9 mouse cellular contexts compared by ENCODE assay signal in the genomic region with DNA sequence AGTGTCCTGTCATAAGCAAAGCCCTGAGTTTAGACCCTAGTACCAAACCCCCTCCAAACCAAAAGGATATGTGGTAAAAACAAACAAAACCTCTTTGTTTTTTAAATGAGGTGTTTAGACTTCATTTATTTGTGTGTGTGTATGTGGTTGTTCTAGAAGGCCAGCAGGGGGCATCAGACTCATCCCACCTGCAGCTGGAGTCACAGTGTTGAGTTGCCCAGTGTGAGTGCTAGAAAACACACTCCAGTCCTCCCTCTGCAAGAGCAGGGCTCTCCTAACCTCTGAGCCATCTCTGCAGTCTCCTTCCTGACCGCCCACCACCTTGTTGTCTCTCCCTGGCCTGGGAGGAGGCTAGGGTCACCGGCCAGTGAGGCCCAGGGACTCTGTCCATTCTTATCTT. TPM values are rescaled to one million over a fixed set of nuclear protein-coding genes. Genes with fewer than 3 reads are reported as not detected.
A peak's percentile ranks its signal among the peaks of the same experiment; 100 is the strongest.
DNase-seq lines count a peak whose midpoint lies in the region; ATAC-seq and TF ChIP-seq lines count a peak whose summit lies in the region.
"Had no signal": no experiment of that assay in that cellular context is flagged by ENCODE, and none has a peak within 500 bp of the region (broad histone marks: within the 10 kb centered on the region; RNA-seq: fewer than 3 reads in every experiment).

No protein-coding gene starts in this region.

- peaks cover 28% of the 10 kb centered on the region for H3K36me3 ChIP-seq in hindbrain, postnatal 0 days (ENCODE audit: insufficient read depth, low read length)
- peaks cover 45% of the 10 kb centered on the region for H3K36me3 ChIP-seq in hindbrain, embryonic 13.5 days

- 0 out of 2 replicates have a peak, but pooled peaks cover 8% of the 10 kb centered on the region for H3K27me3 ChIP-seq in hindbrain, postnatal 0 days (ENCODE audit: insufficient read depth, low read length)
- peaks cover 13% of the 10 kb centered on the region for H3K27me3 ChIP-seq in hindbrain, embryonic 13.5 days

- no peaks in the 10 kb centered on the region for H3K9me3 ChIP-seq in hindbrain, postnatal 0 days (ENCODE audit: low read length)
- H3K9me3 ChIP-seq in hindbrain, embryonic 13.5 days, result no peaks in the 10 kb centered on the region
- H3K9me3 ChIP-seq: liver, embryonic 15.5 days had no signal

- H3K9ac ChIP-seq in hindbrain, postnatal 0 days (replicated peaks; ENCODE audit: low read length), result no peak overlapping the region
- no peak overlapping the region for H3K9ac ChIP-seq in hindbrain, embryonic 13.5 days
- H3K9ac ChIP-seq: liver, embryonic 15.5 days had no signal

- no peak for DNase-seq in hindbrain, postnatal 0 days (ENCODE audit: low spot score)
- peak; percentile 89 for DNase-seq in ES-CJ7 (ENCODE audit: low read depth, low spot score)
- peak; percentile 47 for DNase-seq in kidney, adult 9 months
- no peak for DNase-seq in layer of hippocampus, postnatal 14 days (ENCODE audit: low spot score in 2 of 2)
- DNase-seq in layer of hippocampus, adult 18-20 months (ENCODE audit: low spot score in 2 of 2), result no peak

- no peak for ATAC-seq in hindbrain, postnatal 0 days
- no peak for ATAC-seq in hindbrain, embryonic 13.5 days (ENCODE audit: low FRiP score)
- peak; percentile 33; the same call in 1 of the 2 replicates for ATAC-seq in neutrophil, adult 5-6 weeks (ENCODE audit: extremely low read depth, insufficient number of reproducible peaks, low FRiP score, poor library complexity, severe bottlenecking)
- no peak for ATAC-seq in erythroblast, adult 5-6 weeks (replicated peaks; ENCODE audit: low FRiP score, poor library complexity, severe bottlenecking)

- peak; percentile 45 for TF ChIP-seq CTCF in hindbrain, postnatal 0 days (IDR thresholded peaks at IDR 0.05; ENCODE audit: low read depth)

- no peaks in the 10 kb centered on the region for H3K4me1 ChIP-seq in hindbrain, postnatal 0 days (ENCODE audit: insufficient read depth, low read length)
- no peaks in the 10 kb centered on the region for H3K4me1 ChIP-seq in hindbrain, embryonic 13.5 days (replicated peaks)

- no peak overlapping the region for H3K4me2 ChIP-seq in hindbrain, postnatal 0 days (ENCODE audit: low read depth, low read length)
- no peak overlapping the region for H3K4me2 ChIP-seq in hindbrain, embryonic 13.5 days
- H3K4me2 ChIP-seq: liver, embryonic 15.5 days had no signal

- no peak overlapping the region for H3K27ac ChIP-seq in hindbrain, postnatal 0 days
- H3K27ac ChIP-seq in hindbrain, embryonic 13.5 days, result no peak overlapping the region
- H3K27ac ChIP-seq: liver, embryonic 15.5 days had no signal

- 75% methylated on average over 2 of the region's 2 CpGs for WGBS in hindbrain, postnatal 0 days
- 82% methylated on average over 2 of the region's 2 CpGs for WGBS in hindbrain, embryonic 13.5 days

- no peak overlapping the region for H3K4me3 ChIP-seq in hindbrain, postnatal 0 days (ENCODE audit: low read length)
- H3K4me3 ChIP-seq in hindbrain, embryonic 13.5 days, result no peak overlapping the region
- H3K4me3 ChIP-seq: liver, embryonic 15.5 days had no signal

RNA-seq across cellular contexts. Expression of gene Kcnh3, which starts 9.7 kb away (rescaled TPM):
- 1.8 and 3.6 TPM in 2 replicates for total RNA-seq in hindbrain, postnatal 0 days (2014; rRNA removed)
- 0.91 and 1.2 TPM in 2 replicates for polyA plus RNA-seq in hindbrain, postnatal 0 days (2015; fragmentation: Nextera tagmentation; extraction: Ambion mirVana)
- 0.52 and 0.91 TPM in 2 replicates for polyA plus RNA-seq in hindbrain, embryonic 13.5 days (2015; fragmentation: Nextera tagmentation; extraction: Ambion mirVana)
- 0.12 TPM in 1 of 2 replicates, not detected in the other for total RNA-seq in neutrophil, adult 5-6 weeks (2017)
- not detected in 2 replicates for total RNA-seq in erythroblast, adult 5-6 weeks (2015; ENCODE audit: low replicate concordance)
- total RNA-seq in erythroblast, adult 5-6 weeks (2017; ENCODE audit: low replicate concordance), result not detected in 2 replicates
- total RNA-seq in layer of hippocampus, postnatal 14 days (2021), result 10 to 100 TPM; 71.6 to 78.7 TPM
- total RNA-seq in layer of hippocampus, adult 18-20 months (2021), result 10 to 100 TPM; 91.0 to 91.6 TPM

RNA-seq across cellular contexts. Expression of gene Mcrs1, which starts 36.8 kb away (rescaled TPM):
- total RNA-seq in hindbrain, postnatal 0 days (2014; rRNA removed), result 228 and 229 TPM in 2 replicates
- polyA plus RNA-seq in hindbrain, postnatal 0 days (2015; fragmentation: Nextera tagmentation; extraction: Ambion mirVana), result 199 and 206 TPM in 2 replicates
- 195 and 208 TPM in 2 replicates for polyA plus RNA-seq in hindbrain, embryonic 13.5 days (2015; fragmentation: Nextera tagmentation; extraction: Ambion mirVana)
- 37.9 and 43.1 TPM in 2 replicates for total RNA-seq in neutrophil, adult 5-6 weeks (2017)
- total RNA-seq in erythroblast, adult 5-6 weeks (2015; ENCODE audit: low replicate concordance), result 13.8 and 14.2 TPM in 2 replicates
- total RNA-seq in erythroblast, adult 5-6 weeks (2017; ENCODE audit: low replicate concordance), result 12.5 and 20.0 TPM in 2 replicates
- 10 to 100 TPM; 80.1 to 84.3 TPM for total RNA-seq in layer of hippocampus, postnatal 14 days (2021)
- total RNA-seq in layer of hippocampus, adult 18-20 months (2021), result 10 to 100 TPM; 77.2 to 78.3 TPM

Comparison
In these comparisons a context has a peak if more than half of its experiments do, and no peak if none do; other contexts are left out.
1. DNase-seq: peak in ES-CJ7 (single experiment) and kidney, adult 9 months (single experiment); none in hindbrain, postnatal 0 days (single experiment), layer of hippocampus, postnatal 14 days (0 of 2) and layer of hippocampus, adult 18-20 months (0 of 2).
2. RNA of gene Kcnh3, which starts 9.7 kb away (total RNA-seq): 91.0 to 91.6 TPM in layer of hippocampus, adult 18-20 months and 71.6 to 78.7 TPM in layer of hippocampus, postnatal 14 days; 1.8 to 3.6 TPM in hindbrain, postnatal 0 days, 0.12 TPM in neutrophil, adult 5-6 weeks and not detected in erythroblast, adult 5-6 weeks; every median in the first group is over 10 times any median in the second.